Mouse (Mus musculus) heart, embryonic 11.5 days (tissue): ENCODE results near the gene Mymk. TPM values are rescaled to one million over a fixed set of nuclear protein-coding genes. Genes with fewer than 3 reads are reported as not detected.

ENCODE experiments used
- ATAC-seq: fragments of 200-750 bp; cut with Nextera tagmentation; replicated peaks from 2 replicates; pipeline ENCODE4 v1.8.0; 2017; ENCODE audit warnings: moderate library complexity; ENCODE audit not compliant: insufficient number of reproducible peaks, low FRiP score, low TSS enrichment
- H3K27ac ChIP-seq: fragments of 300-500 bp; sonication (generic); 2 replicates; pipeline ENCODE4 v1.5.1; 2014; ENCODE audit warnings: mild to moderate bottlenecking, low read depth, low read length
- H3K27me3 ChIP-seq: fragments of 300-500 bp; sonication (generic); 2 replicates; pipeline ENCODE4 v1.6.1; 2014; ENCODE audit warnings: mild to moderate bottlenecking, low read length, mixed read lengths; ENCODE audit not compliant: control insufficient read depth, insufficient read depth
- H3K36me3 ChIP-seq: fragments of 300-500 bp; sonication (generic); 2 replicates; pipeline ENCODE4 v1.6.1; 2014; ENCODE audit warnings: mild to moderate bottlenecking, low read length, moderate library complexity, mixed read lengths; ENCODE audit not compliant: control insufficient read depth, insufficient read depth
- H3K4me1 ChIP-seq: fragments of 300-500 bp; sonication (generic); 2 replicates; pipeline ENCODE4 v1.6.1; 2014; ENCODE audit warnings: low read length; ENCODE audit not compliant: control insufficient read depth, insufficient read depth
- H3K4me2 ChIP-seq: fragments of 300-500 bp; sonication (generic); 2 replicates; pipeline ENCODE4 v1.6.1; 2014; ENCODE audit warnings: mild to moderate bottlenecking, moderate library complexity
- H3K4me3 ChIP-seq: fragments of 300-500 bp; sonication (generic); 2 replicates; pipeline ENCODE4 v1.5.1; 2014; ENCODE audit warnings: low read depth, low read length
- H3K9ac ChIP-seq: fragments of 300-500 bp; sonication (generic); 2 replicates; pipeline ENCODE4 v1.6.1; 2014; ENCODE audit warnings: mild to moderate bottlenecking, low read depth, low read length, moderate library complexity
- H3K9me3 ChIP-seq: fragments of 300-500 bp; sonication (generic); replicated peaks from 2 replicates; pipeline ENCODE4 v1.6.1; 2016; ENCODE audit warnings: low read length; ENCODE audit not compliant: control insufficient read depth
- WGBS: fragments of 180-500 bp; shearing (Covaris S2); extraction: QIAGEN DNeasy Blood & Tissue Kit; methylation state at CpG from one replicate; pipeline ENCODE4 v1.1.7; 2014; ENCODE audit not compliant: insufficient replicate concordance; 5-methylcytosine and 5-hydroxymethylcytosine counted together
- polyA plus RNA-seq: library from polyadenylated mRNA; unstranded; fragments of >200 nt; fragmentation: Nextera tagmentation; extraction: Ambion mirVana; gene quantifications from 2 replicates; pipeline ENCODE4 v1.2.1, GENCODE M21; 2014

Mymk gene
- polyA plus RNA-seq: 0.15 and 0.23 TPM in 2 replicates

GRCm38 (mm10) chr2:27071978-27072377 lies at the start of gene Mymk:
Mymk (minus strand) TSS chr2:27072179.
- Histone ChIP-seq H3K9ac (0 out of 2 replicates have a peak within 1 kb of the TSS, but pooled peaks have one; percentile 16), H3K4me2 (no peak within 1 kb of the TSS), H3K36me3 (no peaks in the 10 kb centered on the region), H3K4me3 (no peak within 1 kb of the TSS), H3K27me3 (0 out of 2 replicates have a peak, but pooled peaks cover 2% of the 10 kb centered on the region), H3K4me1 (peaks cover 13% of the 10 kb centered on the region), H3K27ac (no peak within 1 kb of the TSS), H3K9me3 (no peaks in the 10 kb centered on the region)
- 77% methylated on average over 2 of the region's 2 CpGs for WGBS
- no peak for ATAC-seq

GRCm38 (mm10) chr2:27120241-27120641 lies 48.3 kb upstream of the Mymk start:
- peaks cover 30% of the 10 kb centered on the region for H3K4me1 ChIP-seq
- no peak overlapping the region for H3K4me3 ChIP-seq
- ATAC-seq: peak; percentile 33; the same call in 1 of the 2 replicates
- H3K9me3 ChIP-seq: no peaks in the 10 kb centered on the region
- no peaks in the 10 kb centered on the region for H3K36me3 ChIP-seq
- 53% methylated on average over 8 of the region's 8 CpGs for WGBS
- H3K27ac ChIP-seq: no peak overlapping the region
- H3K4me2 ChIP-seq: no peak overlapping the region
- no peaks in the 10 kb centered on the region for H3K27me3 ChIP-seq
- H3K9ac ChIP-seq: peak overlapping the region; percentile 10; the same call in 1 of the 2 replicates

GRCm38 (mm10) chr2:27119766-27120165 lies 47.8 kb upstream of the Mymk start:
- H3K4me1 ChIP-seq: peaks cover 30% of the 10 kb centered on the region
- no peaks in the 10 kb centered on the region for H3K36me3 ChIP-seq

GRCm38 (mm10) chr2:27118452-27118851 lies 46.5 kb upstream of the Mymk start:
- H3K9me3 ChIP-seq: no peaks in the 10 kb centered on the region
- H3K36me3 ChIP-seq: no peaks in the 10 kb centered on the region
- no peak for ATAC-seq
- 34% methylated on average over 4 of the region's 4 CpGs for WGBS
- no peak overlapping the region for H3K4me2 ChIP-seq
- H3K27me3 ChIP-seq: no peaks in the 10 kb centered on the region
- H3K4me3 ChIP-seq: no peak overlapping the region
- peaks cover 30% of the 10 kb centered on the region for H3K4me1 ChIP-seq
- H3K27ac ChIP-seq: no peak overlapping the region
- H3K9ac ChIP-seq: no peak overlapping the region

More at GRCm38 (mm10) chr2:27119766-27120165, 47.8 kb upstream of the Mymk start:
- Histone ChIP-seq H3K27me3 (no peaks in the 10 kb centered on the region), H3K9me3 (no peaks in the 10 kb centered on the region), H3K4me3 (no peak overlapping the region), H3K4me2 (no peak overlapping the region), H3K9ac (no peak overlapping the region), H3K27ac (no peak overlapping the region)
- WGBS: 76% methylated on average over 2 of the region's 2 CpGs
- ATAC-seq: no peak

GRCm38 (mm10) chr2:27114169-27114568 lies 42.2 kb upstream of the Mymk start:
- H3K36me3 ChIP-seq: no peaks in the 10 kb centered on the region
- no peak overlapping the region for H3K4me3 ChIP-seq
- H3K9me3 ChIP-seq: no peaks in the 10 kb centered on the region
- 0 out of 2 replicates have a peak, but pooled peaks cover 3% of the 10 kb centered on the region for H3K27me3 ChIP-seq
- no peak overlapping the region for H3K4me2 ChIP-seq
- WGBS: 85% methylated on average over 10 of the region's 10 CpGs
- no peak overlapping the region for H3K27ac ChIP-seq
- peaks cover 10% of the 10 kb centered on the region for H3K4me1 ChIP-seq
- ATAC-seq: no peak
- H3K9ac ChIP-seq: no peak overlapping the region

- H3K9me3 ChIP-seq: no peaks in the 10 kb centered on the region
- no peak overlapping the region for H3K4me2 ChIP-seq
- no peak overlapping the region for H3K4me3 ChIP-seq
- no peak overlapping the region for H3K27ac ChIP-seq
- ATAC-seq: no peak
- no peaks in the 10 kb centered on the region for H3K4me1 ChIP-seq
- no peak overlapping the region for H3K9ac ChIP-seq
- no peaks in the 10 kb centered on the region for H3K36me3 ChIP-seq
- 0 out of 2 replicates have a peak, but pooled peaks cover 3% of the 10 kb centered on the region for H3K27me3 ChIP-seq
- 79% methylated on average over 20 of the region's 20 CpGs for WGBS
These were observed 40.6 kb upstream of the Mymk start for GRCm38 (mm10) chr2:27112585-27112984.

- H3K4me3 ChIP-seq: no peak overlapping the region
- no peak overlapping the region for H3K27ac ChIP-seq
- 0 out of 2 replicates have a peak, but pooled peaks cover 6% of the 10 kb centered on the region for H3K27me3 ChIP-seq
- no peak overlapping the region for H3K9ac ChIP-seq
- ATAC-seq: no peak
- WGBS: 76% methylated on average over 5 of the region's 5 CpGs
- peaks cover 5% of the 10 kb centered on the region for H3K4me1 ChIP-seq
- no peaks in the 10 kb centered on the region for H3K9me3 ChIP-seq
- no peak overlapping the region for H3K4me2 ChIP-seq
- no peaks in the 10 kb centered on the region for H3K36me3 ChIP-seq
These were observed 37.1 kb upstream of the Mymk start for GRCm38 (mm10) chr2:27109052-27109451.

GRCm38 (mm10) chr2:27108144-27108543 lies 36.2 kb upstream of the Mymk start:
- H3K4me3 ChIP-seq: no peak overlapping the region
- H3K9me3 ChIP-seq: no peaks in the 10 kb centered on the region
- H3K36me3 ChIP-seq: no peaks in the 10 kb centered on the region
- H3K4me1 ChIP-seq: peaks cover 14% of the 10 kb centered on the region
- H3K4me2 ChIP-seq: no peak overlapping the region
- ATAC-seq: no peak
- no peak overlapping the region for H3K27ac ChIP-seq
- H3K27me3 ChIP-seq: 0 out of 2 replicates have a peak, but pooled peaks cover 6% of the 10 kb centered on the region
- WGBS: 67% methylated on average over 2 of the region's 2 CpGs
- no peak overlapping the region for H3K9ac ChIP-seq

- H3K4me2 ChIP-seq: no peak overlapping the region
- 76% methylated on average over 3 of the region's 3 CpGs for WGBS
- H3K4me3 ChIP-seq: no peak overlapping the region
- no peaks in the 10 kb centered on the region for H3K36me3 ChIP-seq
- 0 out of 2 replicates have a peak, but pooled peaks cover 6% of the 10 kb centered on the region for H3K27me3 ChIP-seq
- ATAC-seq: no peak
- no peak overlapping the region for H3K27ac ChIP-seq
- H3K9ac ChIP-seq: no peak overlapping the region
- H3K9me3 ChIP-seq: no peaks in the 10 kb centered on the region
- peaks cover 14% of the 10 kb centered on the region for H3K4me1 ChIP-seq
These were observed 34.8 kb upstream of the Mymk start for GRCm38 (mm10) chr2:27106816-27107215.
